In the genomic region with DNA sequence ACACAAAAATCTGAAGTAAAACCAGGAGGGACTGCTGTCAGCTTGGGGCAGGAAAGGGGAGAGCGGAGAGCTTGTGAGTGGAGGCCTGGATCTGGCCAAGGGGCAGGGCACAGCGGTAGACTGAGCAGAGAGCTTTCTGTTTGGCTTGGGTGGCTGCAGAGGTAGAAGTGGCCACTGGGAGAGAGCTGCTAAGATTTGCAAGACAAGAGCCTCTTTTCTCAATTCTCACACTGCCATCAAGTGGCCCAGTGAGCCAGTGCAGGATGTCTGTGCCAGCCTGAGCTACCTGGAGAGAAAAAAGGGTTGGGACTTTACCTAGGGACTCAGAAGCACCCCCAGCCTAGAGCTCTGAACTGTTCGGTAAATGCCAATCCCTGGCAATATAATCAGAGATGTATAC, we compare ENCODE assay signal across 8 mouse cellular contexts. TPM values are rescaled to one million over a fixed set of nuclear protein-coding genes. Genes with fewer than 3 reads are reported as not detected.
DNase-seq lines count a peak whose midpoint lies in the region; ATAC-seq lines count a peak whose summit lies in the region.

No protein-coding gene starts in this region.

- H3K9ac ChIP-seq in embryonic facial prominence, embryonic 13.5 days = no peak overlapping the region
- no peak overlapping the region for H3K9ac ChIP-seq in limb, embryonic 13.5 days
- no peak overlapping the region for H3K9ac ChIP-seq in midbrain, embryonic 15.5 days

- no peaks in the 10 kb centered on the region for H3K9me3 ChIP-seq in embryonic facial prominence, embryonic 13.5 days
- H3K9me3 ChIP-seq in limb, embryonic 13.5 days = no peaks in the 10 kb centered on the region
- H3K9me3 ChIP-seq in midbrain, embryonic 15.5 days = no peaks in the 10 kb centered on the region

- no peak overlapping the region for H3K4me2 ChIP-seq in embryonic facial prominence, embryonic 13.5 days
- H3K4me2 ChIP-seq in limb, embryonic 13.5 days (replicated peaks) = no peak overlapping the region; the same call in 1 of the 2 replicates
- H3K4me2 ChIP-seq in midbrain, embryonic 15.5 days = no peak overlapping the region

- H3K27ac ChIP-seq in embryonic facial prominence, embryonic 13.5 days = 0 out of 2 replicates have a peak overlapping the region, but pooled peaks have one; percentile 22
- peak overlapping the region; percentile 6; the same call in 1 of the 2 replicates for H3K27ac ChIP-seq in limb, embryonic 13.5 days
- H3K27ac ChIP-seq in midbrain, embryonic 15.5 days = peak overlapping the region; percentile 8; the same call in 1 of the 2 replicates

- H3K27me3 ChIP-seq in embryonic facial prominence, embryonic 13.5 days = no peaks in the 10 kb centered on the region
- H3K27me3 ChIP-seq in limb, embryonic 13.5 days = no peaks in the 10 kb centered on the region
- H3K27me3 ChIP-seq in midbrain, embryonic 15.5 days (replicated peaks) = no peaks in the 10 kb centered on the region
- H3K27me3 ChIP-seq in splenic B cell, adult 2 months (ENCODE audit: control insufficient read depth, insufficient read depth, low read length, poor library complexity, severe bottlenecking) = no peaks in the 10 kb centered on the region

- peaks cover 28% of the 10 kb centered on the region for H3K4me1 ChIP-seq in embryonic facial prominence, embryonic 13.5 days
- H3K4me1 ChIP-seq in limb, embryonic 13.5 days = peaks cover 14% of the 10 kb centered on the region; the same call in 1 of the 2 replicates
- 0 out of 2 replicates have a peak, but pooled peaks cover 3% of the 10 kb centered on the region for H3K4me1 ChIP-seq in midbrain, embryonic 15.5 days

- 0 out of 2 replicates have a peak, but pooled peaks cover under 1% of the 10 kb centered on the region for H3K36me3 ChIP-seq in embryonic facial prominence, embryonic 13.5 days
- peaks cover 12% of the 10 kb centered on the region for H3K36me3 ChIP-seq in limb, embryonic 13.5 days
- 0 out of 2 replicates have a peak, but pooled peaks cover under 1% of the 10 kb centered on the region for H3K36me3 ChIP-seq in midbrain, embryonic 15.5 days (replicated peaks)
- no peaks in the 10 kb centered on the region for H3K36me3 ChIP-seq in splenic B cell, adult 2 months (ENCODE audit: control insufficient read depth, insufficient read depth, low read length, poor library complexity, severe bottlenecking)

- 20% methylated on average over 3 of the region's 3 CpGs for WGBS in embryonic facial prominence, embryonic 13.5 days
- WGBS in limb, embryonic 13.5 days = 22% methylated on average over 3 of the region's 3 CpGs
- WGBS in midbrain, embryonic 15.5 days = 24% methylated on average over 3 of the region's 3 CpGs

- no peak overlapping the region for H3K4me3 ChIP-seq in embryonic facial prominence, embryonic 13.5 days
- no peak overlapping the region for H3K4me3 ChIP-seq in limb, embryonic 13.5 days
- no peak overlapping the region for H3K4me3 ChIP-seq in midbrain, embryonic 15.5 days

- peak; percentile 57; the same call in 1 of the 2 replicates for ATAC-seq in embryonic facial prominence, embryonic 13.5 days (ENCODE audit: insufficient number of reproducible peaks, insufficient read depth, low FRiP score, low TSS enrichment, low read depth)
- peak; percentile 81 for ATAC-seq in limb, embryonic 13.5 days (ENCODE audit: low FRiP score, low read depth)
- peak; percentile 86 for ATAC-seq in midbrain, embryonic 15.5 days (replicated peaks)

- DNase-seq in 3T3-L1 (ENCODE audit: low read depth, low spot score) = peak; percentile 85
- peak; percentile 83 for DNase-seq in adrenal gland, postnatal 10 days
- peak; percentile 65 to 79 for DNase-seq in heart, adult 9 months (ENCODE audit: low spot score in 2 of 2)
- peak; percentile 93 for DNase-seq in kidney, adult 9 months
- peak; percentile 84 for DNase-seq in splenic B cell, adult 2 months (ENCODE audit: low read depth, low spot score)

RNA-seq across cellular contexts. Expression of gene Tomm20, which starts 24.8 kb away (rescaled TPM):
- total RNA-seq in adrenal gland, postnatal 10 days (2021) = 100 to 1,000 TPM; 157 to 187 TPM
- polyA plus RNA-seq in embryonic facial prominence, embryonic 13.5 days (2015; fragmentation: Nextera tagmentation; extraction: Ambion mirVana) = 180 and 207 TPM in 2 replicates
- 208 and 214 TPM in 2 replicates for polyA plus RNA-seq in limb, embryonic 13.5 days (2015; fragmentation: Nextera tagmentation; extraction: Ambion mirVana)
- 197 and 198 TPM in 2 replicates for polyA plus RNA-seq in midbrain, embryonic 15.5 days (2015; fragmentation: Nextera tagmentation; extraction: Ambion mirVana)

RNA-seq across cellular contexts. Expression of gene Rbm34, which starts 50.0 kb away (rescaled TPM):
- total RNA-seq in adrenal gland, postnatal 10 days (2021) = 10 to 100 TPM; 14.2 to 15.3 TPM
- 25.3 and 31.7 TPM in 2 replicates for polyA plus RNA-seq in embryonic facial prominence, embryonic 13.5 days (2015; fragmentation: Nextera tagmentation; extraction: Ambion mirVana)
- 26.6 and 29.3 TPM in 2 replicates for polyA plus RNA-seq in limb, embryonic 13.5 days (2015; fragmentation: Nextera tagmentation; extraction: Ambion mirVana)
- polyA plus RNA-seq in midbrain, embryonic 15.5 days (2015; fragmentation: Nextera tagmentation; extraction: Ambion mirVana) = 24.8 and 26.5 TPM in 2 replicates
